Mouse (Mus musculus) heart, embryonic 15.5 days (tissue): Measurements from ENCODE around the gene Rxra. TPM values are rescaled to one million over a fixed set of nuclear protein-coding genes. Genes with fewer than 3 reads are reported as not detected.

ENCODE experiments used
- ATAC-seq: fragments of 200-750 bp; cut with Nextera tagmentation; replicated peaks from 2 replicates; pipeline ENCODE4 v1.8.0; 2017; ENCODE audit warnings: low read depth, moderate TSS enrichment; ENCODE audit not compliant: insufficient number of reproducible peaks, insufficient read depth, low FRiP score
- H3K27ac ChIP-seq: fragments of 300-500 bp; sonication (generic); 2 replicates; pipeline ENCODE4 v1.5.1; 2015; ENCODE audit warnings: mild to moderate bottlenecking, inconsistent platforms
- H3K27me3 ChIP-seq: fragments of 300-500 bp; sonication (generic); 2 replicates; pipeline ENCODE4 v1.6.1; 2015; ENCODE audit warnings: inconsistent platforms
- H3K36me3 ChIP-seq: fragments of 300-500 bp; sonication (generic); 2 replicates; pipeline ENCODE4 v1.6.1; 2015; ENCODE audit warnings: mild to moderate bottlenecking, inconsistent platforms
- H3K4me1 ChIP-seq: fragments of 300-500 bp; sonication (generic); replicated peaks from 2 replicates; pipeline ENCODE4 v1.6.1; 2015; ENCODE audit warnings: inconsistent platforms
- H3K4me2 ChIP-seq: fragments of 300-500 bp; sonication (generic); 2 replicates; pipeline ENCODE4 v1.6.1; 2015; ENCODE audit warnings: inconsistent platforms, mild to moderate bottlenecking, moderate library complexity
- H3K4me3 ChIP-seq: fragments of 300-500 bp; sonication (generic); 2 replicates; pipeline ENCODE4 v1.5.1; 2015; ENCODE audit warnings: mild to moderate bottlenecking, inconsistent platforms
- H3K9ac ChIP-seq: fragments of 300-500 bp; sonication (generic); 2 replicates; pipeline ENCODE4 v1.6.1; 2015; ENCODE audit warnings: mild to moderate bottlenecking, inconsistent platforms
- H3K9me3 ChIP-seq: fragments of 300-500 bp; sonication (generic); replicated peaks from 2 replicates; pipeline ENCODE4 v1.6.1; 2016; ENCODE audit warnings: inconsistent platforms
- WGBS: fragments of 180-500 bp; shearing (Covaris S2); methylation state at CpG from one replicate; pipeline ENCODE4 v1.1.7; 2015; ENCODE audit warnings: mixed read lengths; 5-methylcytosine and 5-hydroxymethylcytosine counted together
- polyA plus RNA-seq: library from polyadenylated mRNA; unstranded; fragments of >200 nt; fragmentation: Nextera tagmentation; extraction: Ambion mirVana; gene quantifications from 2 replicates; pipeline ENCODE4 v1.2.1, GENCODE M21; 2015

Rxra gene
- polyA plus RNA-seq, 1 experiment from 2014 or later: 6.6 TPM

- H3K4me3 ChIP-seq: no peak overlapping the region
- H3K9me3 ChIP-seq: no peaks in the 10 kb centered on the region
- H3K9ac ChIP-seq: no peak overlapping the region
- 42% methylated on average over 10 of the region's 10 CpGs for WGBS
- peaks cover 76% of the 10 kb centered on the region for H3K4me1 ChIP-seq
- no peak overlapping the region for H3K4me2 ChIP-seq
- H3K27ac ChIP-seq: no peak overlapping the region
- H3K27me3 ChIP-seq: no peaks in the 10 kb centered on the region
- ATAC-seq: no peak
- no peaks in the 10 kb centered on the region for H3K36me3 ChIP-seq
Measured at GRCm38 (mm10) chr2:27702904-27703666, 26.8 kb downstream of the Rxra start.

GRCm38 (mm10) chr2:27703852-27704640 lies 27.8 kb downstream of the Rxra start:
- no peak overlapping the region for H3K9ac ChIP-seq

GRCm38 (mm10) chr2:27704641-27705040 lies 28.4 kb downstream of the Rxra start:
- Histone ChIP-seq H3K4me3 (no peak overlapping the region), H3K4me1 (peaks cover 68% of the 10 kb centered on the region), H3K36me3 (no peaks in the 10 kb centered on the region), H3K9ac (no peak overlapping the region), H3K27ac (peak overlapping the region; percentile 40; the same call in 1 of the 2 replicates), H3K27me3 (no peaks in the 10 kb centered on the region), H3K9me3 (no peaks in the 10 kb centered on the region), H3K4me2 (no peak overlapping the region)
- WGBS: 74% methylated on average over 3 of the region's 3 CpGs
- no peak for ATAC-seq

More at GRCm38 (mm10) chr2:27703852-27704640, 27.8 kb downstream of the Rxra start:
- H3K27ac ChIP-seq: peak overlapping the region; percentile 40; the same call in 1 of the 2 replicates
- no peaks in the 10 kb centered on the region for H3K27me3 ChIP-seq
- H3K4me1 ChIP-seq: peaks cover 70% of the 10 kb centered on the region
- H3K36me3 ChIP-seq: no peaks in the 10 kb centered on the region
- H3K4me3 ChIP-seq: no peak overlapping the region
- ATAC-seq: no peak
- WGBS: 52% methylated on average over 9 of the region's 9 CpGs
- no peak overlapping the region for H3K4me2 ChIP-seq
- H3K9me3 ChIP-seq: no peaks in the 10 kb centered on the region

GRCm38 (mm10) chr2:27710871-27711382 lies 34.7 kb downstream of the Rxra start:
- Histone ChIP-seq H3K27me3 (no peaks in the 10 kb centered on the region), H3K4me1 (peaks cover 69% of the 10 kb centered on the region), H3K9me3 (no peaks in the 10 kb centered on the region), H3K9ac (no peak overlapping the region), H3K4me3 (no peak overlapping the region), H3K36me3 (no peaks in the 10 kb centered on the region), H3K27ac (no peak overlapping the region), H3K4me2 (no peak overlapping the region)
- no peak for ATAC-seq
- WGBS: 24% methylated on average over 3 of the region's 3 CpGs

GRCm38 (mm10) chr2:27712626-27713025 lies 36.4 kb downstream of the Rxra start:
- H3K27me3 ChIP-seq: no peaks in the 10 kb centered on the region
- H3K9ac ChIP-seq: no peak overlapping the region
- H3K4me1 ChIP-seq: peaks cover 85% of the 10 kb centered on the region
- H3K4me3 ChIP-seq: no peak overlapping the region
- peak overlapping the region; percentile 41 for H3K27ac ChIP-seq
- H3K36me3 ChIP-seq: no peaks in the 10 kb centered on the region
- ATAC-seq: no peak
- no peak overlapping the region for H3K4me2 ChIP-seq
- 64% methylated on average over 5 of the region's 5 CpGs for WGBS
- H3K9me3 ChIP-seq: no peaks in the 10 kb centered on the region

GRCm38 (mm10) chr2:27713378-27713777 lies 37.1 kb downstream of the Rxra start:
- no peaks in the 10 kb centered on the region for H3K9me3 ChIP-seq
- no peak overlapping the region for H3K4me2 ChIP-seq
- 89% methylated on average over 3 of the region's 3 CpGs for WGBS
- peaks cover 93% of the 10 kb centered on the region for H3K4me1 ChIP-seq
- no peaks in the 10 kb centered on the region for H3K36me3 ChIP-seq
- H3K27ac ChIP-seq: peak overlapping the region; percentile 41
- no peak overlapping the region for H3K9ac ChIP-seq
- H3K4me3 ChIP-seq: no peak overlapping the region
- ATAC-seq: no peak
- no peaks in the 10 kb centered on the region for H3K27me3 ChIP-seq

- Histone ChIP-seq H3K4me1 (peaks cover 97% of the 10 kb centered on the region), H3K27ac (no peak overlapping the region), H3K9ac (no peak overlapping the region), H3K9me3 (no peaks in the 10 kb centered on the region), H3K4me2 (no peak overlapping the region), H3K27me3 (no peaks in the 10 kb centered on the region), H3K36me3 (no peaks in the 10 kb centered on the region), H3K4me3 (no peak overlapping the region)
- 79% methylated on average over 5 of the region's 5 CpGs for WGBS
- no peak for ATAC-seq
Measured at GRCm38 (mm10) chr2:27714131-27714530, 37.9 kb downstream of the Rxra start.

GRCm38 (mm10) chr2:27715221-27715620 lies 39.0 kb downstream of the Rxra start:
- WGBS: 58% methylated on average over 4 of the region's 4 CpGs
- H3K27me3 ChIP-seq: no peaks in the 10 kb centered on the region
- ATAC-seq: no peak
- no peaks in the 10 kb centered on the region for H3K36me3 ChIP-seq
- H3K4me3 ChIP-seq: no peak overlapping the region
- peak overlapping the region; percentile 7; the same call in 1 of the 2 replicates for H3K27ac ChIP-seq
- no peak overlapping the region for H3K4me2 ChIP-seq
- no peak overlapping the region for H3K9ac ChIP-seq
- H3K4me1 ChIP-seq: peaks cover 97% of the 10 kb centered on the region
- no peaks in the 10 kb centered on the region for H3K9me3 ChIP-seq

GRCm38 (mm10) chr2:27716339-27716738 lies 40.1 kb downstream of the Rxra start:
- Histone ChIP-seq H3K4me3 (no peak overlapping the region), H3K36me3 (no peaks in the 10 kb centered on the region), H3K9me3 (no peaks in the 10 kb centered on the region), H3K4me1 (peaks cover 86% of the 10 kb centered on the region), H3K9ac (no peak overlapping the region), H3K27me3 (no peaks in the 10 kb centered on the region), H3K4me2 (no peak overlapping the region), H3K27ac (peak overlapping the region; percentile 40)
- ATAC-seq: no peak
- 80% methylated on average over 3 of the region's 3 CpGs for WGBS

- Histone ChIP-seq H3K4me1 (peaks cover 73% of the 10 kb centered on the region), H3K36me3 (no peaks in the 10 kb centered on the region), H3K4me2 (no peak overlapping the region), H3K4me3 (no peak overlapping the region), H3K9me3 (no peaks in the 10 kb centered on the region), H3K27ac (peak overlapping the region; percentile 26; the same call in 1 of the 2 replicates), H3K9ac (no peak overlapping the region), H3K27me3 (no peaks in the 10 kb centered on the region)
- peak; percentile 76 for ATAC-seq
Measured at GRCm38 (mm10) chr2:27718191-27718590, 42.0 kb downstream of the Rxra start.

- Histone ChIP-seq H3K4me2 (no peak overlapping the region), H3K4me3 (no peak overlapping the region), H3K36me3 (no peaks in the 10 kb centered on the region), H3K9ac (no peak overlapping the region), H3K9me3 (no peaks in the 10 kb centered on the region), H3K27me3 (no peaks in the 10 kb centered on the region), H3K4me1 (peaks cover 72% of the 10 kb centered on the region), H3K27ac (no peak overlapping the region)
- 51% methylated on average over 10 of the region's 10 CpGs for WGBS
- ATAC-seq: no peak
Measured at GRCm38 (mm10) chr2:27719601-27720000, 43.4 kb downstream of the Rxra start.
